Mouse (Mus musculus) forebrain, embryonic 16.5 days (tissue): ENCODE results near the gene Fam19a5. TPM values are rescaled to one million over a fixed set of nuclear protein-coding genes. Genes with fewer than 3 reads are reported as not detected.

Experiments used
- microRNA-seq: library from miRNA; unstranded; fragments of <30 nt; microRNA quantifications from one replicate; pipeline ENCODE4, GENCODE M21; 2017
- polyA plus RNA-seq: library from polyadenylated mRNA; unstranded; fragments of >200 nt; fragmentation: Nextera tagmentation; extraction: Ambion mirVana; gene quantifications from 2 replicates; pipeline ENCODE4 v1.2.1, GENCODE M21; 2015

Fam19a5 gene
- polyA plus RNA-seq, 1 experiment from 2014 or later = 18.7 TPM

Small RNAs within 50 kb of the gene (microRNA-seq; reads per million reads assigned to microRNA genes)
- not detected for gene Mir6393
